Mouse (Mus musculus): ENCODE measurements around the gene Fancf.

GRCm38 (mm10) chr7:51887678-51888567 is 25.9 kb upstream of the Fancf start:
- TF ChIP-seq CTCF (conservative IDR thresholded peaks at IDR 0.05; ENCODE audit: low read length) (no peak), NANOG (IDR thresholded peaks at IDR 0.05; ENCODE audit: borderline replicate concordance, low read length) (no peak)
